Mouse (Mus musculus): Measurements from ENCODE around the gene Hadh. TPM values are rescaled to one million over a fixed set of nuclear protein-coding genes. Genes with fewer than 3 reads are reported as not detected.

The Hadh gene
- polyA plus RNA-seq, 1 experiment from 2014 or later, result 77.6 TPM

- no peak for DNase-seq (ENCODE audit: low spot score)
- ATAC-seq (ENCODE audit: insufficient read depth, low FRiP score, low TSS enrichment), result no peak; the same call in 1 of the 2 replicates
Observed at GRCm38 (mm10) chr3:131303320-131303714, 31.4 kb upstream of the Hadh start.

GRCm38 (mm10) chr3:131302452-131303319 lies 30.8 kb upstream of the Hadh start, which contains the start of gene Cyp2u1:
Gene Cyp2u1, minus strand, starts transcription at chr3:131303227.
- peak within 1 kb of the TSS; percentile 68 for H3K4me3 ChIP-seq (ENCODE audit: low read depth, low read length)
- no peaks in the 10 kb centered on the region for H3K36me3 ChIP-seq (ENCODE audit: control insufficient read depth, insufficient read depth, low read length)
- no peaks in the 10 kb centered on the region for H3K4me1 ChIP-seq (ENCODE audit: control insufficient read depth, insufficient read depth, low read length)
- H3K4me2 ChIP-seq (ENCODE audit: low read depth), result peak within 1 kb of the TSS; percentile 98
- H3K9ac ChIP-seq (ENCODE audit: low read length), result peak within 1 kb of the TSS; percentile 69
- no peaks in the 10 kb centered on the region for H3K27me3 ChIP-seq (ENCODE audit: control insufficient read depth, insufficient read depth, low read length)
- ATAC-seq (ENCODE audit: insufficient read depth, low FRiP score, low TSS enrichment), result peak; percentile 98
- under 1% methylated on average over 71 of the region's 71 CpGs for WGBS
- no peaks in the 10 kb centered on the region for H3K9me3 ChIP-seq (ENCODE audit: control insufficient read depth, low read length)
- DNase-seq (ENCODE audit: low spot score), result peak; percentile 92
- peak within 1 kb of the TSS; percentile 70; the same call in 1 of the 2 replicates for H3K27ac ChIP-seq (ENCODE audit: low read depth, low read length)

More at GRCm38 (mm10) chr3:131303320-131303714, 31.4 kb upstream of the Hadh start:
- Histone ChIP-seq H3K27me3 (ENCODE audit: control insufficient read depth, insufficient read depth, low read length) (no peaks in the 10 kb centered on the region), H3K36me3 (ENCODE audit: control insufficient read depth, insufficient read depth, low read length) (no peaks in the 10 kb centered on the region), H3K4me1 (ENCODE audit: control insufficient read depth, insufficient read depth, low read length) (no peaks in the 10 kb centered on the region), H3K4me3 (ENCODE audit: low read depth, low read length) (peak overlapping the region; percentile 68), H3K9me3 (ENCODE audit: control insufficient read depth, low read length) (no peaks in the 10 kb centered on the region), H3K27ac (ENCODE audit: low read depth, low read length) (no peak overlapping the region), H3K9ac (ENCODE audit: low read length) (no peak overlapping the region; the same call in 1 of the 2 replicates), H3K4me2 (ENCODE audit: low read depth) (peak overlapping the region; percentile 98)
- 25% methylated on average over 5 of the region's 5 CpGs for WGBS

- no peak overlapping the region for H3K4me2 ChIP-seq (ENCODE audit: low read depth)
- no peak overlapping the region for H3K9ac ChIP-seq (ENCODE audit: low read length)
- H3K36me3 ChIP-seq (ENCODE audit: control insufficient read depth, insufficient read depth, low read length), result no peaks in the 10 kb centered on the region
- no peaks in the 10 kb centered on the region for H3K27me3 ChIP-seq (ENCODE audit: control insufficient read depth, insufficient read depth, low read length)
- 11% methylated on average over 6 of the region's 6 CpGs for WGBS
- H3K9me3 ChIP-seq (ENCODE audit: control insufficient read depth, low read length), result no peaks in the 10 kb centered on the region
- no peak overlapping the region for H3K4me3 ChIP-seq (ENCODE audit: low read depth, low read length)
- ATAC-seq (ENCODE audit: insufficient read depth, low FRiP score, low TSS enrichment) (no peak), DNase-seq (ENCODE audit: low spot score) (no peak)
- H3K27ac ChIP-seq (ENCODE audit: low read depth, low read length), result no peak overlapping the region
- H3K4me1 ChIP-seq (ENCODE audit: control insufficient read depth, insufficient read depth, low read length), result no peaks in the 10 kb centered on the region
Observed at GRCm38 (mm10) chr3:131299908-131300307, 28.0 kb upstream of the Hadh start.

- no peaks in the 10 kb centered on the region for H3K9me3 ChIP-seq (ENCODE audit: control insufficient read depth, low read length)
Observed at GRCm38 (mm10) chr3:131299078-131299477, 27.2 kb upstream of the Hadh start.

GRCm38 (mm10) chr3:131296893-131297292 lies 25.0 kb upstream of the Hadh start:
- ATAC-seq (ENCODE audit: insufficient read depth, low FRiP score, low TSS enrichment) (no peak), DNase-seq (ENCODE audit: low spot score) (no peak)
- Histone ChIP-seq H3K27ac (ENCODE audit: low read depth, low read length) (no peak overlapping the region), H3K4me3 (ENCODE audit: low read depth, low read length) (no peak overlapping the region), H3K9ac (ENCODE audit: low read length) (no peak overlapping the region), H3K27me3 (ENCODE audit: control insufficient read depth, insufficient read depth, low read length) (no peaks in the 10 kb centered on the region), H3K4me1 (ENCODE audit: control insufficient read depth, insufficient read depth, low read length) (no peaks in the 10 kb centered on the region), H3K9me3 (ENCODE audit: control insufficient read depth, low read length) (no peaks in the 10 kb centered on the region), H3K4me2 (ENCODE audit: low read depth) (no peak overlapping the region), H3K36me3 (ENCODE audit: control insufficient read depth, insufficient read depth, low read length) (no peaks in the 10 kb centered on the region)
- 93% methylated on average over 7 of the region's 7 CpGs for WGBS

More at GRCm38 (mm10) chr3:131299078-131299477, 27.2 kb upstream of the Hadh start:
- Histone ChIP-seq H3K36me3 (ENCODE audit: control insufficient read depth, insufficient read depth, low read length) (no peaks in the 10 kb centered on the region), H3K4me2 (ENCODE audit: low read depth) (no peak overlapping the region), H3K9ac (ENCODE audit: low read length) (no peak overlapping the region), H3K4me3 (ENCODE audit: low read depth, low read length) (no peak overlapping the region), H3K27me3 (ENCODE audit: control insufficient read depth, insufficient read depth, low read length) (no peaks in the 10 kb centered on the region), H3K27ac (ENCODE audit: low read depth, low read length) (no peak overlapping the region), H3K4me1 (ENCODE audit: control insufficient read depth, insufficient read depth, low read length) (no peaks in the 10 kb centered on the region)
- 89% methylated on average over 9 of the region's 9 CpGs for WGBS
- no peak for DNase-seq (ENCODE audit: low spot score)
- no peak for ATAC-seq (ENCODE audit: insufficient read depth, low FRiP score, low TSS enrichment)

GRCm38 (mm10) chr3:131295513-131296200 lies 23.8 kb upstream of the Hadh start:
- Histone ChIP-seq H3K27ac (ENCODE audit: low read depth, low read length) (no peak overlapping the region), H3K9ac (ENCODE audit: low read length) (no peak overlapping the region), H3K36me3 (ENCODE audit: control insufficient read depth, insufficient read depth, low read length) (no peaks in the 10 kb centered on the region), H3K4me2 (ENCODE audit: low read depth) (no peak overlapping the region), H3K27me3 (ENCODE audit: control insufficient read depth, insufficient read depth, low read length) (no peaks in the 10 kb centered on the region), H3K9me3 (ENCODE audit: control insufficient read depth, low read length) (no peaks in the 10 kb centered on the region), H3K4me3 (ENCODE audit: low read depth, low read length) (no peak overlapping the region), H3K4me1 (ENCODE audit: control insufficient read depth, insufficient read depth, low read length) (no peaks in the 10 kb centered on the region)
- DNase-seq (ENCODE audit: low spot score), result no peak
- 90% methylated on average over 12 of the region's 12 CpGs for WGBS
- no peak for ATAC-seq (ENCODE audit: insufficient read depth, low FRiP score, low TSS enrichment)

GRCm38 (mm10) chr3:131294503-131294902 lies 22.6 kb upstream of the Hadh start:
- WGBS, result 52% methylated on average over 3 of the region's 3 CpGs
- Histone ChIP-seq H3K9ac (ENCODE audit: low read length) (no peak overlapping the region), H3K27ac (ENCODE audit: low read depth, low read length) (no peak overlapping the region), H3K4me2 (ENCODE audit: low read depth) (no peak overlapping the region), H3K36me3 (ENCODE audit: control insufficient read depth, insufficient read depth, low read length) (no peaks in the 10 kb centered on the region), H3K9me3 (ENCODE audit: control insufficient read depth, low read length) (no peaks in the 10 kb centered on the region), H3K4me1 (ENCODE audit: control insufficient read depth, insufficient read depth, low read length) (no peaks in the 10 kb centered on the region), H3K4me3 (ENCODE audit: low read depth, low read length) (no peak overlapping the region), H3K27me3 (ENCODE audit: control insufficient read depth, insufficient read depth, low read length) (no peaks in the 10 kb centered on the region)
- DNase-seq (ENCODE audit: low spot score) (no peak), ATAC-seq (ENCODE audit: insufficient read depth, low FRiP score, low TSS enrichment) (no peak)

- Histone ChIP-seq H3K4me1 (ENCODE audit: control insufficient read depth, insufficient read depth, low read length) (no peaks in the 10 kb centered on the region), H3K27ac (ENCODE audit: low read depth, low read length) (no peak overlapping the region), H3K9me3 (ENCODE audit: control insufficient read depth, low read length) (no peaks in the 10 kb centered on the region), H3K9ac (ENCODE audit: low read length) (no peak overlapping the region), H3K4me3 (ENCODE audit: low read depth, low read length) (no peak overlapping the region), H3K36me3 (ENCODE audit: control insufficient read depth, insufficient read depth, low read length) (no peaks in the 10 kb centered on the region), H3K27me3 (ENCODE audit: control insufficient read depth, insufficient read depth, low read length) (no peaks in the 10 kb centered on the region), H3K4me2 (ENCODE audit: low read depth) (no peak overlapping the region)
- WGBS, result 87% methylated on average over 3 of the region's 3 CpGs
- ATAC-seq (ENCODE audit: insufficient read depth, low FRiP score, low TSS enrichment) (no peak), DNase-seq (ENCODE audit: low spot score) (no peak)
Observed at GRCm38 (mm10) chr3:131292959-131293358, 21.1 kb upstream of the Hadh start.
